8 mouse cellular contexts compared by ENCODE assay signal in genomic region chr7:139363281-139364004, GRCm38 (mm10). TPM values are rescaled to one million over a fixed set of nuclear protein-coding genes. Genes with fewer than 3 reads are reported as not detected.
DNase-seq lines count a peak whose midpoint lies in the region; ATAC-seq lines count a peak whose summit lies in the region.

No protein-coding gene starts in this region.

- no peaks in the 10 kb centered on the region for H3K27me3 ChIP-seq in forebrain, embryonic 15.5 days
- no peaks in the 10 kb centered on the region for H3K27me3 ChIP-seq in hindbrain, embryonic 16.5 days (replicated peaks; ENCODE audit: control insufficient read depth, insufficient read depth, low read length)
- H3K27me3 ChIP-seq in midbrain, embryonic 13.5 days: no peaks in the 10 kb centered on the region

- WGBS in forebrain, embryonic 15.5 days: 52% methylated on average over 13 of the region's 13 CpGs
- 51% methylated on average over 13 of the region's 13 CpGs for WGBS in hindbrain, embryonic 16.5 days
- 44% methylated on average over 13 of the region's 13 CpGs for WGBS in midbrain, embryonic 13.5 days

- H3K4me2 ChIP-seq in forebrain, embryonic 15.5 days (replicated peaks): no peak overlapping the region
- no peak overlapping the region for H3K4me2 ChIP-seq in hindbrain, embryonic 16.5 days (ENCODE audit: low read length)
- H3K4me2 ChIP-seq in midbrain, embryonic 13.5 days (replicated peaks): no peak overlapping the region

- no peaks in the 10 kb centered on the region for H3K36me3 ChIP-seq in forebrain, embryonic 15.5 days
- no peaks in the 10 kb centered on the region for H3K36me3 ChIP-seq in hindbrain, embryonic 16.5 days (ENCODE audit: control insufficient read depth, insufficient read depth, low read length)
- no peaks in the 10 kb centered on the region for H3K36me3 ChIP-seq in midbrain, embryonic 13.5 days

- peak; percentile 52 for DNase-seq in cerebellum, adult 8-10 months
- no peak for DNase-seq in cerebellum, adult 9-11 months
- peak; percentile 40 for DNase-seq in ES-CJ7 (ENCODE audit: low read depth, low spot score)
- no peak for DNase-seq in urinary bladder, postnatal 10 days (ENCODE audit: low spot score)
- no peak for DNase-seq in T-cell, adult 2 months (ENCODE audit: low spot score)

- H3K27ac ChIP-seq in forebrain, embryonic 15.5 days (replicated peaks): no peak overlapping the region
- H3K27ac ChIP-seq in hindbrain, embryonic 16.5 days (ENCODE audit: low read depth, low read length): peak overlapping the region; percentile 60
- peak overlapping the region; percentile 61 for H3K27ac ChIP-seq in midbrain, embryonic 13.5 days

- H3K9ac ChIP-seq in forebrain, embryonic 15.5 days (replicated peaks): no peak overlapping the region
- no peak overlapping the region for H3K9ac ChIP-seq in hindbrain, embryonic 16.5 days (ENCODE audit: low read depth, low read length)
- H3K9ac ChIP-seq in midbrain, embryonic 13.5 days (replicated peaks): no peak overlapping the region

- no peak overlapping the region for H3K4me3 ChIP-seq in forebrain, embryonic 15.5 days
- no peak overlapping the region for H3K4me3 ChIP-seq in hindbrain, embryonic 16.5 days (ENCODE audit: low read length)
- no peak overlapping the region for H3K4me3 ChIP-seq in midbrain, embryonic 13.5 days (replicated peaks)

- H3K4me1 ChIP-seq in forebrain, embryonic 15.5 days: peaks cover 29% of the 10 kb centered on the region
- peaks cover 16% of the 10 kb centered on the region for H3K4me1 ChIP-seq in hindbrain, embryonic 16.5 days (ENCODE audit: control insufficient read depth, insufficient read depth, low read depth, low read length)
- H3K4me1 ChIP-seq in midbrain, embryonic 13.5 days (replicated peaks): peaks cover 31% of the 10 kb centered on the region

- ATAC-seq in forebrain, embryonic 15.5 days (replicated peaks): peak; percentile 42
- ATAC-seq in hindbrain, embryonic 16.5 days: peak; percentile 32; the same call in 1 of the 2 replicates
- peak; percentile 65 for ATAC-seq in midbrain, embryonic 13.5 days

- H3K9me3 ChIP-seq in forebrain, embryonic 15.5 days: no peaks in the 10 kb centered on the region
- no peaks in the 10 kb centered on the region for H3K9me3 ChIP-seq in hindbrain, embryonic 16.5 days (ENCODE audit: control insufficient read depth, low read length)
- H3K9me3 ChIP-seq in midbrain, embryonic 13.5 days: no peaks in the 10 kb centered on the region

RNA-seq across cellular contexts. Expression of gene Inpp5a, which starts 25.5 kb away (rescaled TPM):
- polyA plus RNA-seq in forebrain, embryonic 15.5 days (2015; fragmentation: Nextera tagmentation; extraction: Ambion mirVana): 10.8 and 12.7 TPM in 2 replicates
- polyA plus RNA-seq in hindbrain, embryonic 16.5 days (2015; fragmentation: Nextera tagmentation; extraction: Ambion mirVana): 17.4 and 18.8 TPM in 2 replicates
- 10.0 and 14.3 TPM in 2 replicates for polyA plus RNA-seq in midbrain, embryonic 13.5 days (2015; fragmentation: Nextera tagmentation; extraction: Ambion mirVana)

Comparison
In these comparisons a context has a peak if more than half of its experiments do, and no peak if none do; other contexts are left out.
1. DNase-seq: peak in cerebellum, adult 8-10 months (single experiment) and ES-CJ7 (single experiment); none in cerebellum, adult 9-11 months (single experiment), urinary bladder, postnatal 10 days (single experiment) and T-cell, adult 2 months (single experiment).
2. Peak in every context shown above with its lines, with median percentiles within 50 percentile points of each other: ATAC-seq.